Mouse (Mus musculus): ENCODE results near the gene Nfia.
A peak's percentile ranks its signal among the peaks of the same experiment; 100 is the strongest.

The Nfia gene

GRCm38 (mm10) chr4:97766100-97766499 lies 6.4 kb upstream of the Nfia start:
- no peak for DNase-seq (ENCODE audit: low read depth)

- no peak for DNase-seq (ENCODE audit: low read depth)
Measured at GRCm38 (mm10) chr4:97767025-97767424, 5.5 kb upstream of the Nfia start.

GRCm38 (mm10) chr4:97767516-97767915 lies 5.0 kb upstream of the Nfia start:
- DNase-seq (ENCODE audit: low read depth) = no peak

- DNase-seq (ENCODE audit: low read depth) = no peak
Measured at GRCm38 (mm10) chr4:97769861-97770260, 2.7 kb upstream of the Nfia start.

GRCm38 (mm10) chr4:97771426-97771825 lies 1.1 kb upstream of the Nfia start:
- DNase-seq (ENCODE audit: low read depth) = no peak

- DNase-seq (ENCODE audit: low read depth) = peak; percentile 84
Measured at GRCm38 (mm10) chr4:97772084-97772484, 450 bp upstream of the Nfia start.

GRCm38 (mm10) chr4:97773110-97773593 lies 618 bp downstream of the Nfia start:
- DNase-seq (ENCODE audit: low read depth) = peak; percentile 99

- DNase-seq (ENCODE audit: low read depth) = no peak
Measured at GRCm38 (mm10) chr4:97773791-97774190, 1.3 kb downstream of the Nfia start.

- no peak for DNase-seq (ENCODE audit: low read depth)
Measured at GRCm38 (mm10) chr4:97774446-97774950, 2.0 kb downstream of the Nfia start.

GRCm38 (mm10) chr4:97775059-97775458 lies 2.5 kb downstream of the Nfia start:
- no peak for DNase-seq (ENCODE audit: low read depth)

- no peak for DNase-seq (ENCODE audit: low read depth)
Measured at GRCm38 (mm10) chr4:97775494-97776265, 3.1 kb downstream of the Nfia start.

- no peak for DNase-seq (ENCODE audit: low read depth)
Measured at GRCm38 (mm10) chr4:97776388-97777080, 4.0 kb downstream of the Nfia start.

GRCm38 (mm10) chr4:97777081-97777705 lies 4.7 kb downstream of the Nfia start:
- DNase-seq (ENCODE audit: low read depth) = no peak

- DNase-seq (ENCODE audit: low read depth) = no peak
Measured at GRCm38 (mm10) chr4:97777706-97778176, 5.2 kb downstream of the Nfia start, which contains the start of gene E130114P18Rik. Gene E130114P18Rik (minus strand): TSS chr4:97778078.

- DNase-seq (ENCODE audit: low read depth) = no peak
Measured at GRCm38 (mm10) chr4:97778211-97779002, 5.9 kb downstream of the Nfia start.

- no peak for DNase-seq (ENCODE audit: low read depth)
Measured at GRCm38 (mm10) chr4:97779003-97779930, 6.7 kb downstream of the Nfia start.

GRCm38 (mm10) chr4:97780024-97780423 lies 7.5 kb downstream of the Nfia start:
- no peak for DNase-seq (ENCODE audit: low read depth)

- no peak for DNase-seq (ENCODE audit: low read depth)
Measured at GRCm38 (mm10) chr4:97780666-97781435, 8.3 kb downstream of the Nfia start.

- DNase-seq (ENCODE audit: low read depth) = no peak
Measured at GRCm38 (mm10) chr4:97782069-97782468, 9.5 kb downstream of the Nfia start.

- no peak for DNase-seq (ENCODE audit: low read depth)
Measured at GRCm38 (mm10) chr4:97782497-97782896, 10.0 kb downstream of the Nfia start.
